Mouse (Mus musculus): ENCODE measurements around the gene Ccdc6.

- no peak for TF ChIP-seq CTCF (IDR thresholded peaks at IDR 0.05; ENCODE audit: low read depth)
- TF ChIP-seq EP300 (optimal IDR thresholded peaks at IDR 0.05) = no peak
Observed at GRCm38 (mm10) chr10:70119451-70119850, 22.5 kb downstream of the Ccdc6 start.

All from stomach, postnatal 0 days (tissue).